Mouse (Mus musculus) intestine, embryonic 14.5 days (tissue): Measurements from ENCODE around the gene Zfp790. TPM values are rescaled to one million over a fixed set of nuclear protein-coding genes. Genes with fewer than 3 reads are reported as not detected.

Source experiments
- ATAC-seq: fragments of 200-750 bp; cut with Nextera tagmentation; replicated peaks from 2 replicates; pipeline ENCODE4 v1.8.0; 2017; ENCODE audit warnings: low read depth, moderate number of reproducible peaks, moderate TSS enrichment, moderate library complexity; ENCODE audit not compliant: low FRiP score, low TSS enrichment
- DNase-seq: peaks from one replicate; pipeline ENCODE4 v3.0.0-alpha.2; 2018; ENCODE audit warnings: low spot score
- H3K27ac ChIP-seq: fragments of 300-500 bp; sonication (generic); 2 replicates; pipeline ENCODE4 v1.5.1; 2014; ENCODE audit warnings: low read depth, mild to moderate bottlenecking, control low read depth
- H3K27me3 ChIP-seq: fragments of 300-500 bp; sonication (generic); replicated peaks from 2 replicates; pipeline ENCODE4 v1.6.1; 2014; ENCODE audit warnings: low read length, control low read depth; ENCODE audit not compliant: control insufficient read depth, insufficient read depth
- H3K36me3 ChIP-seq: fragments of 300-500 bp; sonication (generic); 2 replicates; pipeline ENCODE4 v1.6.1; 2014; ENCODE audit warnings: low read length, control low read depth; ENCODE audit not compliant: control insufficient read depth, insufficient read depth
- H3K4me1 ChIP-seq: fragments of 300-500 bp; sonication (generic); replicated peaks from 2 replicates; pipeline ENCODE4 v1.6.1; 2014; ENCODE audit warnings: low read length, control low read depth, mixed read lengths; ENCODE audit not compliant: control insufficient read depth, insufficient read depth
- H3K4me2 ChIP-seq: fragments of 300-500 bp; sonication (generic); 2 replicates; pipeline ENCODE4 v1.6.1; 2014; ENCODE audit warnings: low read length
- H3K4me3 ChIP-seq: fragments of 300-500 bp; sonication (generic); 2 replicates; pipeline ENCODE4 v1.5.1; 2014; ENCODE audit warnings: low read depth, low read length, control low read depth, mixed read lengths
- H3K9ac ChIP-seq: fragments of 300-500 bp; sonication (generic); 2 replicates; pipeline ENCODE4 v1.6.1; 2014; ENCODE audit warnings: mild to moderate bottlenecking, low read length
- H3K9me3 ChIP-seq: fragments of 300-500 bp; sonication (generic); 2 replicates; pipeline ENCODE4 v1.6.1; 2016; ENCODE audit warnings: low read length, control low read depth; ENCODE audit not compliant: control insufficient read depth
- WGBS: fragments of 180-500 bp; shearing (Covaris S2); extraction: QIAGEN DNeasy Blood & Tissue Kit; methylation state at CpG from one replicate; pipeline ENCODE4 v1.1.7; 2014; 5-methylcytosine and 5-hydroxymethylcytosine counted together
- polyA plus RNA-seq: library from polyadenylated mRNA; unstranded; fragments of >200 nt; fragmentation: Nextera tagmentation; extraction: Ambion mirVana; gene quantifications from 2 replicates; pipeline ENCODE4 v1.2.1, GENCODE M21; 2014

Gene Zfp790
- polyA plus RNA-seq, 1 experiment from 2014 or later = 11.9 TPM

DNA sequence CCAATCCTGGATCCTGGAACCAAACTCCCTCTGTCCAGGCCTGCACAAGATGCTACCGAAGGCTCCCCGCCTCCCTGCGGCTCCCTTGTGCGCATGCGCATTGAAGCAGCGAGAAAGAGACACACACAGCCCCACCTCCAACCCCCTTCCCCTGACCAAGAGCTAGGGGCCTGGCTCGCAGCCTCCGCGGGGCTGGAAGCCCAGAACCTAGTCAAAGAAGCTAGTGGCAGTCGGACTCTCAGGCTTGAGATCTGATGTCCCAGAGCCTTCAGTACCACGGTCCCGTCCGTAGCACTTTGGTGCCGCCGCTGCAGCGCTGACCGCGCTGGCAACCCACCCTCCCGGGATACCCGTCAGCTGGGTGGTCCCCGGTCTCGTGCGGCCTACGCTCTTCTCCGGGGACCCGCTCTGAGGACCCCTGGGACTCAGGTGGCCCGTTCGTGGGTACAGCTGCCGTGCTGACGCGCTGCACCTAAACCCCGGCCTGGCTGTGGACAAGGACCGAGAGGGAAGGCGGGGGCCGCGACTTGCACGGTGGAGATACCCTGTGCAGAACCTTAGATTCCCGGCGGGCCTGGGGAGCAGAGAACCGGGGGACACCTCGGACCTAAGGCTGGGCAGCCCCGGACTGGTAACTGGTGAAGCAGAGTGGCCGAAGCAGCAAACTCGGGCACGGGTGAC lies 31.9 kb upstream of the Zfp790 start, which contains the start of gene Zfp30:
TSS of gene Zfp30 (plus strand) at position 128 of the 681 bp plus-strand sequence.
- Histone ChIP-seq H3K9me3 (no peaks in the 10 kb centered on the region; the same call in 1 of the 2 replicates), H3K27ac (peak within 1 kb of the TSS; percentile 83), H3K27me3 (no peaks in the 10 kb centered on the region), H3K4me3 (peak within 1 kb of the TSS; percentile 94), H3K36me3 (peaks cover 27% of the 10 kb centered on the region), H3K9ac (peak within 1 kb of the TSS; percentile 84), H3K4me2 (peak within 1 kb of the TSS; percentile 78), H3K4me1 (peaks cover 4% of the 10 kb centered on the region; the same call in 1 of the 2 replicates)
- DNase-seq (peak; percentile 92), ATAC-seq (peak; percentile 95)
- under 1% methylated on average over 45 of the region's 45 CpGs for WGBS

DNA sequence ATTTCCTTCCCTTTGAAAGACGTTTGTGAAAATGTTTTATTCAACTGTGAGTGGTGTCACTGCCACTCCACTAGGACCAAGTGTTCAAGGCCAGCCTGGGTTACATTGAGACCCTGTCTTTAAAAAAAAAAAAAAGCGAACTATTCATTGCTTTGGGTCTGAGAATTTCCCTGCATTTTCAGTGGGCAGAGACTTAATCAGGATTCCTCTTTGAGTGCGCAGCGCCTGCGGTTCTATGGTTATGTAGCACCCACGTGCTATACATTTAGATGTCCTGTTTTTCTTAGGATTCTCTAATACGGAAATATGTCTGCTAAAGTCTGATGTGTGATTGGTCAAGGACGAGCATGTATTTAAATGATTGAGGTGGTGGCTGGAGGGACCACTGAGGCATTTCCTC lies 30.9 kb upstream of the Zfp790 start:
- DNase-seq (no peak), ATAC-seq (no peak)
- Histone ChIP-seq H3K4me1 (peaks cover 4% of the 10 kb centered on the region; the same call in 1 of the 2 replicates), H3K4me3 (peak overlapping the region; percentile 94), H3K4me2 (peak overlapping the region; percentile 78), H3K9me3 (no peaks in the 10 kb centered on the region; the same call in 1 of the 2 replicates), H3K36me3 (peaks cover 32% of the 10 kb centered on the region), H3K27ac (no peak overlapping the region), H3K27me3 (no peaks in the 10 kb centered on the region), H3K9ac (no peak overlapping the region)
- 57% methylated on average over 8 of the region's 8 CpGs for WGBS

DNA sequence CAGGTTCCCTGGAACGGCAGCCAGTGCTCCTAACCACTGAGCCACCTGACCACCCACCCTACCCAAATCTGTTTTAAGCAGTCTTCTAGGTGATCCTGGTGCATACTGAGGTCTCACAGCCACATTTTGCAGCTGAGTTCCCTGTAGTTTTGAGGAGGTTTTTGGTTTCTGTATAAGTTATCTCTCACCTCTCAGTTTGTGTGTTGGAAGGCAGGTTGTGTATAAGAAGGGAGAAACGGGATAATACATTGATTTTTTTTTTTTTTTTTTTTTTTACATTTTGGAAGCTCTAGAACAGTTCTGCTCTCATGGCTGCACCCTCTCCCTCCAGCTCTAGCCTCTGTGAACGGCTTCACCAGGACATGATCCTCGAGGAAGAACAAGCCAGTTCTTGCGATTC lies 30.0 kb upstream of the Zfp790 start:
- Histone ChIP-seq H3K9me3 (no peaks in the 10 kb centered on the region; the same call in 1 of the 2 replicates), H3K4me2 (peak overlapping the region; percentile 78), H3K9ac (peak overlapping the region; percentile 1; the same call in 1 of the 2 replicates), H3K36me3 (peaks cover 40% of the 10 kb centered on the region), H3K27ac (no peak overlapping the region), H3K4me1 (peaks cover 4% of the 10 kb centered on the region; the same call in 1 of the 2 replicates), H3K27me3 (no peaks in the 10 kb centered on the region), H3K4me3 (peak overlapping the region; percentile 94; the same call in 1 of the 2 replicates)
- no peak for ATAC-seq
- no peak for DNase-seq
- 79% methylated on average over 5 of the region's 5 CpGs for WGBS

DNA sequence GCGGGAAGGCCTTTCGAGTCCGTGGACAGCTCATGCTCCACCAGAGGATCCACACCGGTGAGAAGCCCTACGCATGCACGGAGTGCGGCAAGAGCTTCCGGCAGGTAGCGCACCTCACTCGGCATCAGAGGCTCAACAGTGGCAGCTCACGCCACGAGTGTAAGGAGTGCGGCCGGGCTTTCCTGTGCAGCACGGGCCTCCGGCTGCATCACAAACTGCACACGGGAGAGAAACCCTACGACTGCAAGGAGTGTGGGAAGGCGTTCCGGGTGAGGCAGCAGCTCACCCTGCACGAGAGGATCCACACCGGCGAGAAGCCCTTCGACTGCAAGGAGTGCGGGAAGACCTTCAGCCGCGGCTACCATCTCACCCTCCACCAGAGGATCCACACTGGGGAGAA lies 23.0 kb upstream of the Zfp790 start:
- H3K4me1 ChIP-seq = no peaks in the 10 kb centered on the region
- no peak overlapping the region for H3K4me2 ChIP-seq
- DNase-seq = no peak
- H3K9ac ChIP-seq = no peak overlapping the region
- no peak overlapping the region for H3K27ac ChIP-seq
- peaks cover 8% of the 10 kb centered on the region; the same call in 1 of the 2 replicates for H3K9me3 ChIP-seq
- peaks cover 57% of the 10 kb centered on the region for H3K36me3 ChIP-seq
- 41% methylated on average over 27 of the region's 27 CpGs for WGBS
- ATAC-seq = no peak
- no peak overlapping the region for H3K4me3 ChIP-seq
- 0 out of 2 replicates have a peak, but pooled peaks cover 5% of the 10 kb centered on the region for H3K27me3 ChIP-seq

DNA sequence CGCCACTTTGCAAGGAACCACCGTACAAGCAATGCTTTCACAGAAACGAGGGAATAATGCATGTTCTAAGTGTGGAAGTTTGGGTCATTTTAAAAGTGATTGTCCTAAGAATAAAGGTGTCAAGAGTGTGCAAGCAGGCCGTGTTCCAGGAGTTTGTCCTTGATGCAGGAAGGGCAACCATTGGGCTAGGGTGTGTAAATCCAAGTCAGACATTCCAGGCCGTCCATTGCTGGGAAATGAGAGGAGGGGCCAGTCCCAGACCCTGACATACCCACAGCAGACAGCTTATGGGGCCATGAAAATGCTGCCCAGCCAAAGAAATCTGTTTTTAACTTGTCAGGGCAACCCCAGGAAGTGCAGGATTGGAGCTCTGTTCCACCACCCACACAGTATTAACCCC lies 8.9 kb upstream of the Zfp790 start:
- Histone ChIP-seq H3K4me3 (no peak overlapping the region), H3K27ac (no peak overlapping the region), H3K27me3 (no peaks in the 10 kb centered on the region), H3K36me3 (no peaks in the 10 kb centered on the region), H3K4me1 (no peaks in the 10 kb centered on the region), H3K9me3 (no peaks in the 10 kb centered on the region), H3K4me2 (no peak overlapping the region), H3K9ac (no peak overlapping the region)
- WGBS = 79% methylated on average over 5 of the region's 5 CpGs
- ATAC-seq = no peak
- DNase-seq = no peak

DNA sequence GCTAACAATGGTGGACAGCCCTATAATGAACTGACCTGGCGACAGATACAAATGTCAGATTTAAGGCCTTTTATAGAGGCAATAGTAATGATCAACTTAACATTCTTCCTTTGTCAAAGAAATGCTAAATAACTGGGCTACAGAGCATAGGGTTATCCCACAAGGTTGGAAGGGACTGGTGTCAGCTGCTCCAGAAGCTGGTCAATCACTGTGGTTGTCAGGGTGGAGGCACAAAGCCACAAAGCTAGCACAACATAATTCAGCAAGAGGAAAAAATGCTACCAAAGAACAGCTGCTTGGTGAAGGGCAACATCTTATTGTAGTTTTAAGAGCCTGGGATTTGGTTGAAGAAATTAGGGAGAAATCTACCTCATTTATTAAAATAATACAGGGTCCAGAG lies 3.7 kb upstream of the Zfp790 start:
- H3K36me3 ChIP-seq = no peaks in the 10 kb centered on the region
- H3K4me3 ChIP-seq = no peak overlapping the region
- DNase-seq = no peak
- 94% methylated on average over 1 of the region's 1 CpGs for WGBS
- H3K27me3 ChIP-seq = no peaks in the 10 kb centered on the region
- no peak overlapping the region for H3K4me2 ChIP-seq
- ATAC-seq = no peak
- H3K4me1 ChIP-seq = peaks cover 12% of the 10 kb centered on the region
- H3K27ac ChIP-seq = no peak overlapping the region
- H3K9ac ChIP-seq = no peak overlapping the region
- no peaks in the 10 kb centered on the region for H3K9me3 ChIP-seq

DNA sequence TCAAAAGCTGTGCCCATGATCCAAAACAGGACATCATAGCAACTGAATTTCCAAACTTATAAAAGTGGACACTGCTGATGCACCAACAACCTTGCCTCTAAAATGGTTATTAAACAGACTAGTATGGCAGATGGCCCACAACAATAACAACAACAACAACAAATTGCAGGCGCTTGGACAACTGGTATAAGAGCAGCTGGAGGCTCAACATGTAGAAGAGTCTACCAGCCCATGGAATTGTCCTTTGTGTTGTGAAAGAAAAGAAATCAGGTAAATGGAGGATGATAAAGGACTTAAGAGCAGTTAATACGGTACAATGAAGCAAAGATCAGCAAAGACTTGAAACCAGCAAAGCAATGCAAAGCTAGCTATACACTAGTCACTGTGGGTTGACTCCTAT lies 1.5 kb upstream of the Zfp790 start:
- Histone ChIP-seq H3K9me3 (no peaks in the 10 kb centered on the region), H3K27me3 (no peaks in the 10 kb centered on the region), H3K36me3 (0 out of 2 replicates have a peak, but pooled peaks cover 3% of the 10 kb centered on the region), H3K9ac (no peak overlapping the region), H3K4me1 (peaks cover 18% of the 10 kb centered on the region), H3K4me3 (no peak overlapping the region), H3K4me2 (no peak overlapping the region), H3K27ac (no peak overlapping the region)
- no peak for ATAC-seq
- 89% methylated on average over 2 of the region's 2 CpGs for WGBS
- DNase-seq = no peak

DNA sequence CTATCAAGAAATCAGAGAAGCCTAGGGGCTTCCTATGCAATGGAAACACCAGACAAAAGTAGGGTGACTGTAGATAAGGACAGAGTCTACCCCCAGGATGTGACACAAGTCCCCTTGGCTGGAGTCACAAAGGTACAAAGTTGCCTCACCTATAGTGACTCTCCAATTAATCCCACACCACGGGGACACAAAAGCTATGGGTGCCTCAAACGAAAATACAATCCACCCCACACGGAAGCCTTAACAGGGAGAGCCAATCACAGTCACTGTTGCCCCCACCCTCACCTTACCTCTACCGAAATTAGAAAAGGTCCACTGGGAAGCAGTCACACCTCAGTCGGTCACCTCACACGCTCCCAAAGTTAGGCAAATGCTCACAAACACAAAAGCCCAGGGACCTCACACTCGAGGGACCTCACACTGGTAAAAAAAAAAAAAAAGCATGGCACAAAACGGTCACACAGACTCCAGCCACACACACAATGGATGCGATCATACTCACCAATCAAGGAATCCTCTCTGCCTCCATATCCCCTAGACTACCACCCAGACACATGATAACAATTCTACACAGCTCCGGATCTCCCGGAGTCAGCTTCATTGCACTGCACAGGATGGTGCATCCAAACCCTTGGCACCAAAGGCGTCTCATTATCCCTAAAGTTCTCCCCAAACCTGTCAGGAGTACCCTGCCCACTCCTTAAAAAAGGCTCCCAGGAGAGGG lies 691 bp upstream of the Zfp790 start:
- H3K36me3 ChIP-seq = 0 out of 2 replicates have a peak, but pooled peaks cover 3% of the 10 kb centered on the region
- peak overlapping the region; percentile 84; the same call in 1 of the 2 replicates for H3K27ac ChIP-seq
- peaks cover 18% of the 10 kb centered on the region for H3K4me1 ChIP-seq
- 3% methylated on average over 12 of the region's 12 CpGs for WGBS
- peak; percentile 57; the same call in 1 of the 2 replicates for ATAC-seq
- peak overlapping the region; percentile 81 for H3K4me3 ChIP-seq
- H3K9ac ChIP-seq = peak overlapping the region; percentile 53
- H3K27me3 ChIP-seq = no peaks in the 10 kb centered on the region
- no peaks in the 10 kb centered on the region for H3K9me3 ChIP-seq
- no peak for DNase-seq
- H3K4me2 ChIP-seq = peak overlapping the region; percentile 88
